Mouse (Mus musculus) forebrain, embryonic 11.5 days (tissue): ENCODE results near the gene Card10. TPM values are rescaled to one million over a fixed set of nuclear protein-coding genes. Genes with fewer than 3 reads are reported as not detected.

Experiments used
- ATAC-seq: fragments of 200-750 bp; cut with Nextera tagmentation; replicated peaks from 2 replicates; pipeline ENCODE4 v1.8.0; 2017; ENCODE audit warnings: moderate TSS enrichment; ENCODE audit not compliant: low FRiP score
- DNase-seq: peaks from one replicate; pipeline ENCODE4 v3.0.0-alpha.2; 2017; ENCODE audit warnings: low spot score
- H3K27ac ChIP-seq: fragments of 300-500 bp; sonication (generic); 2 replicates; pipeline ENCODE4 v1.5.1; 2014; ENCODE audit warnings: low read depth, low read length
- H3K27me3 ChIP-seq: fragments of 300-500 bp; sonication (generic); 2 replicates; pipeline ENCODE4 v1.6.1; 2014; ENCODE audit warnings: mild to moderate bottlenecking, low read length, mixed read lengths; ENCODE audit not compliant: control insufficient read depth, insufficient read depth
- H3K36me3 ChIP-seq: fragments of 300-500 bp; sonication (generic); 2 replicates; pipeline ENCODE4 v1.6.1; 2014; ENCODE audit warnings: mild to moderate bottlenecking, low read length, moderate library complexity, mixed read lengths; ENCODE audit not compliant: control insufficient read depth, insufficient read depth
- H3K4me1 ChIP-seq: fragments of 300-500 bp; sonication (generic); replicated peaks from 2 replicates; pipeline ENCODE4 v1.6.1; 2014; ENCODE audit warnings: low read length, mixed read lengths; ENCODE audit not compliant: control insufficient read depth, insufficient read depth
- H3K4me2 ChIP-seq: fragments of 300-500 bp; sonication (generic); 2 replicates; pipeline ENCODE4 v1.6.1; 2014; ENCODE audit warnings: low read depth, mild to moderate bottlenecking, low read length, moderate library complexity, mixed read lengths; ENCODE audit not compliant: severe bottlenecking
- H3K4me3 ChIP-seq: fragments of 300-500 bp; sonication (generic); 2 replicates; pipeline ENCODE4 v1.5.1; 2014; ENCODE audit warnings: low read depth, low read length
- H3K9ac ChIP-seq: fragments of 300-500 bp; sonication (generic); 2 replicates; pipeline ENCODE4 v1.6.1; 2014; ENCODE audit warnings: low read length
- H3K9me3 ChIP-seq: fragments of 300-500 bp; sonication (generic); 2 replicates; pipeline ENCODE4 v1.6.1; 2016; ENCODE audit warnings: low read length, mixed read lengths; ENCODE audit not compliant: control insufficient read depth
- WGBS: fragments of 180-500 bp; shearing (Covaris S2); extraction: QIAGEN DNeasy Blood & Tissue Kit; methylation state at CpG from one replicate; pipeline ENCODE4 v1.1.7; 2014; 5-methylcytosine and 5-hydroxymethylcytosine counted together
- polyA plus RNA-seq: library from polyadenylated mRNA; unstranded; fragments of >200 nt; fragmentation: Nextera tagmentation; extraction: Ambion mirVana; gene quantifications from 2 replicates; pipeline ENCODE4 v1.2.1, GENCODE M21; 2014

Gene Card10
- polyA plus RNA-seq, 1 experiment from 2014 or later, result 2.3 TPM

GRCm38 (mm10) chr15:78809739-78810138 lies 6.9 kb upstream of the Card10 start:
- Histone ChIP-seq H3K4me1 (no peaks in the 10 kb centered on the region), H3K9ac (no peak overlapping the region), H3K4me3 (no peak overlapping the region), H3K9me3 (no peaks in the 10 kb centered on the region), H3K36me3 (no peaks in the 10 kb centered on the region), H3K27ac (no peak overlapping the region), H3K4me2 (no peak overlapping the region), H3K27me3 (no peaks in the 10 kb centered on the region)
- DNase-seq, result peak; percentile 37
- no peak for ATAC-seq
- 77% methylated on average over 9 of the region's 9 CpGs for WGBS

GRCm38 (mm10) chr15:78808980-78809379 lies 6.1 kb upstream of the Card10 start:
- H3K27me3 ChIP-seq, result no peaks in the 10 kb centered on the region; the same call in 1 of the 2 replicates
- H3K4me3 ChIP-seq, result no peak overlapping the region
- no peak overlapping the region for H3K4me2 ChIP-seq
- ATAC-seq (no peak), DNase-seq (no peak)
- H3K9me3 ChIP-seq, result no peaks in the 10 kb centered on the region
- H3K27ac ChIP-seq, result no peak overlapping the region
- no peaks in the 10 kb centered on the region for H3K4me1 ChIP-seq
- WGBS, result 78% methylated on average over 2 of the region's 2 CpGs
- no peak overlapping the region for H3K9ac ChIP-seq
- H3K36me3 ChIP-seq, result no peaks in the 10 kb centered on the region

- Histone ChIP-seq H3K4me1 (peaks cover 10% of the 10 kb centered on the region), H3K27ac (no peak overlapping the region), H3K27me3 (peaks cover 14% of the 10 kb centered on the region), H3K36me3 (no peaks in the 10 kb centered on the region), H3K9me3 (no peaks in the 10 kb centered on the region), H3K4me3 (no peak overlapping the region), H3K9ac (no peak overlapping the region), H3K4me2 (no peak overlapping the region)
- ATAC-seq (no peak), DNase-seq (peak; percentile 38)
- 85% methylated on average over 3 of the region's 3 CpGs for WGBS
These were observed 4.3 kb upstream of the Card10 start for GRCm38 (mm10) chr15:78807141-78807540.

- Histone ChIP-seq H3K27me3 (peaks cover 17% of the 10 kb centered on the region), H3K9ac (no peak overlapping the region), H3K4me2 (no peak overlapping the region), H3K36me3 (no peaks in the 10 kb centered on the region), H3K4me3 (no peak overlapping the region), H3K27ac (no peak overlapping the region), H3K4me1 (peaks cover 12% of the 10 kb centered on the region), H3K9me3 (no peaks in the 10 kb centered on the region)
- 42% methylated on average over 2 of the region's 2 CpGs for WGBS
- ATAC-seq (no peak), DNase-seq (peak; percentile 39)
These were observed 3.8 kb upstream of the Card10 start for GRCm38 (mm10) chr15:78806614-78807013.

- peaks cover 12% of the 10 kb centered on the region for H3K4me1 ChIP-seq
- no peak overlapping the region for H3K4me3 ChIP-seq
- H3K27ac ChIP-seq, result no peak overlapping the region
- no peak overlapping the region for H3K9ac ChIP-seq
- ATAC-seq (no peak), DNase-seq (peak; percentile 43)
- H3K4me2 ChIP-seq, result no peak overlapping the region
- WGBS, result 90% methylated on average over 2 of the region's 2 CpGs
- peaks cover 26% of the 10 kb centered on the region for H3K27me3 ChIP-seq
- H3K9me3 ChIP-seq, result no peaks in the 10 kb centered on the region
- H3K36me3 ChIP-seq, result no peaks in the 10 kb centered on the region
These were observed 2.5 kb upstream of the Card10 start for GRCm38 (mm10) chr15:78805351-78805750.

- Histone ChIP-seq H3K9me3 (no peaks in the 10 kb centered on the region), H3K4me3 (no peak overlapping the region), H3K36me3 (no peaks in the 10 kb centered on the region), H3K4me1 (peaks cover 12% of the 10 kb centered on the region), H3K27me3 (peaks cover 26% of the 10 kb centered on the region), H3K4me2 (no peak overlapping the region), H3K9ac (no peak overlapping the region), H3K27ac (no peak overlapping the region)
- 7% methylated on average over 6 of the region's 6 CpGs for WGBS
- DNase-seq, result peak; percentile 46
- no peak for ATAC-seq
These were observed 1.5 kb upstream of the Card10 start for GRCm38 (mm10) chr15:78804326-78804725.

- Histone ChIP-seq H3K36me3 (no peaks in the 10 kb centered on the region), H3K27ac (no peak overlapping the region), H3K4me1 (peaks cover 12% of the 10 kb centered on the region), H3K4me3 (no peak overlapping the region), H3K9ac (no peak overlapping the region), H3K27me3 (peaks cover 26% of the 10 kb centered on the region), H3K4me2 (no peak overlapping the region), H3K9me3 (no peaks in the 10 kb centered on the region)
- DNase-seq (peak; percentile 56), ATAC-seq (0 out of 2 replicates have a peak, but pooled peaks have one; percentile 24)
- 0% methylated on average over 8 of the region's 8 CpGs for WGBS
These were observed 658 bp upstream of the Card10 start for GRCm38 (mm10) chr15:78803499-78803900.

- Histone ChIP-seq H3K9ac (peak overlapping the region; percentile 44), H3K9me3 (no peaks in the 10 kb centered on the region), H3K27ac (no peak overlapping the region), H3K4me1 (peaks cover 12% of the 10 kb centered on the region), H3K4me3 (peak overlapping the region; percentile 43), H3K36me3 (no peaks in the 10 kb centered on the region), H3K4me2 (peak overlapping the region; percentile 78), H3K27me3 (peaks cover 26% of the 10 kb centered on the region)
- DNase-seq (peak; percentile 72), ATAC-seq (no peak)
- WGBS, result 3% methylated on average over 59 of the region's 67 CpGs
These were observed 686 bp downstream of the Card10 start for GRCm38 (mm10) chr15:78801971-78802741.

- H3K36me3 ChIP-seq, result no peaks in the 10 kb centered on the region
- 83% methylated on average over 9 of the region's 9 CpGs for WGBS
- H3K4me3 ChIP-seq, result no peak overlapping the region
- peaks cover 26% of the 10 kb centered on the region for H3K27me3 ChIP-seq
- ATAC-seq (no peak), DNase-seq (peak; percentile 48)
- no peak overlapping the region for H3K27ac ChIP-seq
- H3K4me2 ChIP-seq, result no peak overlapping the region
- H3K4me1 ChIP-seq, result peaks cover 14% of the 10 kb centered on the region
- H3K9ac ChIP-seq, result no peak overlapping the region
- no peaks in the 10 kb centered on the region for H3K9me3 ChIP-seq
These were observed 1.3 kb downstream of the Card10 start for GRCm38 (mm10) chr15:78801571-78801970.
